Mouse (Mus musculus) kidney, adult 2 months (tissue): ENCODE results near the gene Sap30bp. TPM values are rescaled to one million over a fixed set of nuclear protein-coding genes. Genes with fewer than 3 reads are reported as not detected.

Source experiments
- DNase-seq: peaks from one replicate; pipeline ENCODE4 v3.0.0; 2021
- H3K27ac ChIP-seq: fragments of 200-500 bp; 2 replicates; pipeline ENCODE4 v1.5.1; 2012; ENCODE audit warnings: low read depth, low read length, control low read depth, inconsistent platforms; ENCODE audit not compliant: insufficient read depth
- H3K27me3 ChIP-seq: fragments of 200-500 bp; replicated peaks from 2 replicates; pipeline ENCODE4 v1.6.1; 2012; ENCODE audit warnings: mild to moderate bottlenecking, moderate library complexity, low read length, inconsistent platforms; ENCODE audit not compliant: control insufficient read depth, insufficient read depth
- H3K36me3 ChIP-seq: fragments of 200-500 bp; 2 replicates; pipeline ENCODE4 v1.6.1; 2012; ENCODE audit warnings: mild to moderate bottlenecking, moderate library complexity, low read length, inconsistent platforms; ENCODE audit not compliant: control insufficient read depth, insufficient read depth
- H3K4me1 ChIP-seq: fragments of 200-500 bp; 2 replicates; pipeline ENCODE4 v1.6.1; 2011; ENCODE audit warnings: low read length; ENCODE audit not compliant: control insufficient read depth, insufficient read depth
- H3K4me3 ChIP-seq: fragments of 200-500 bp; 2 replicates; pipeline ENCODE4 v1.5.1; 2011; ENCODE audit warnings: mild to moderate bottlenecking, low read depth, low read length, control low read depth; ENCODE audit not compliant: insufficient read depth
- CTCF ChIP-seq: fragments of 200-500 bp; conservative IDR thresholded peaks from 2 replicates; pipeline ENCODE4 v1.5.1; 2011; ENCODE audit warnings: low read depth, mild to moderate bottlenecking, control low read depth, low read length, moderate library complexity, mixed read lengths; ENCODE audit not compliant: insufficient read depth, insufficient read length
- POLR2A ChIP-seq: fragments of 200-500 bp; IDR thresholded peaks from one replicate; pipeline ENCODE4 v1.6.1; 2011; ENCODE audit warnings: low read depth, low read length, control low read depth
- WGBS: fragments of 180-500 bp; shearing (Covaris S2); methylation state at CpG from one replicate; pipeline ENCODE4 v1.1.7; 2018; 5-methylcytosine and 5-hydroxymethylcytosine counted together
- polyA plus RNA-seq: library from polyadenylated mRNA; depleted of rRNA; stranded (reverse); fragments of >200 nt; gene quantifications from 2 replicates; pipeline ENCODE4 v1.2.3, GENCODE M21; 2012

The Sap30bp gene
- polyA plus RNA-seq, 1 experiment: 20.5 TPM

GRCm38 (mm10) chr11:115921986-115922385 lies 11.1 kb upstream of the Sap30bp start:
- H3K4me3 ChIP-seq: no peak overlapping the region
- 100% methylated on average over 1 of the region's 1 CpGs for WGBS
- H3K27me3 ChIP-seq: no peaks in the 10 kb centered on the region
- no peaks in the 10 kb centered on the region for H3K36me3 ChIP-seq
- TF ChIP-seq POLR2A (no peak), CTCF (no peak)
- H3K4me1 ChIP-seq: no peaks in the 10 kb centered on the region
- no peak for DNase-seq
- H3K27ac ChIP-seq: no peak overlapping the region

GRCm38 (mm10) chr11:115929031-115929430 lies 4.1 kb upstream of the Sap30bp start:
- no peak for DNase-seq
- WGBS: 94% methylated on average over 8 of the region's 8 CpGs
- Histone ChIP-seq H3K4me1 (no peaks in the 10 kb centered on the region; the same call in 1 of the 2 replicates), H3K27me3 (no peaks in the 10 kb centered on the region), H3K4me3 (no peak overlapping the region), H3K27ac (no peak overlapping the region), H3K36me3 (no peaks in the 10 kb centered on the region)
- TF ChIP-seq CTCF (no peak), POLR2A (no peak)

GRCm38 (mm10) chr11:115929818-115930217 lies 3.3 kb upstream of the Sap30bp start:
- H3K36me3 ChIP-seq: no peaks in the 10 kb centered on the region
- DNase-seq: no peak
- TF ChIP-seq POLR2A (no peak), CTCF (no peak)
- H3K4me3 ChIP-seq: no peak overlapping the region
- no peak overlapping the region for H3K27ac ChIP-seq
- H3K4me1 ChIP-seq: peaks cover 2% of the 10 kb centered on the region; the same call in 1 of the 2 replicates
- 69% methylated on average over 3 of the region's 3 CpGs for WGBS
- H3K27me3 ChIP-seq: no peaks in the 10 kb centered on the region

GRCm38 (mm10) chr11:115931235-115931634 lies 1.8 kb upstream of the Sap30bp start:
- TF ChIP-seq POLR2A (no peak), CTCF (no peak)
- WGBS: 64% methylated on average over 3 of the region's 3 CpGs
- Histone ChIP-seq H3K27me3 (no peaks in the 10 kb centered on the region), H3K4me1 (peaks cover 2% of the 10 kb centered on the region; the same call in 1 of the 2 replicates), H3K4me3 (no peak overlapping the region), H3K27ac (no peak overlapping the region), H3K36me3 (no peaks in the 10 kb centered on the region)
- no peak for DNase-seq

- H3K27ac ChIP-seq: no peak overlapping the region
- H3K4me3 ChIP-seq: peak overlapping the region; percentile 87
- no peaks in the 10 kb centered on the region for H3K36me3 ChIP-seq
- no peak for DNase-seq
- no peak for TF ChIP-seq POLR2A
- no peak for TF ChIP-seq CTCF
- under 1% methylated on average over 16 of the region's 16 CpGs for WGBS
- no peaks in the 10 kb centered on the region for H3K27me3 ChIP-seq
- H3K4me1 ChIP-seq: peaks cover 2% of the 10 kb centered on the region; the same call in 1 of the 2 replicates
Measured at GRCm38 (mm10) chr11:115933747-115934110, 647 bp downstream of the Sap30bp start.

GRCm38 (mm10) chr11:115939690-115940329 lies 6.7 kb downstream of the Sap30bp start:
- peak; percentile 73 for DNase-seq
- 37% methylated on average over 6 of the region's 6 CpGs for WGBS
- Histone ChIP-seq H3K4me1 (no peaks in the 10 kb centered on the region), H3K27ac (no peak overlapping the region), H3K4me3 (no peak overlapping the region), H3K27me3 (no peaks in the 10 kb centered on the region), H3K36me3 (no peaks in the 10 kb centered on the region; the same call in none of the 2 replicates)
- TF ChIP-seq CTCF: peak; percentile 47
- TF ChIP-seq POLR2A: no peak

- Histone ChIP-seq H3K4me1 (0 out of 2 replicates have a peak, but pooled peaks cover 2% of the 10 kb centered on the region), H3K4me3 (no peak overlapping the region), H3K36me3 (no peaks in the 10 kb centered on the region; the same call in none of the 2 replicates), H3K27ac (no peak overlapping the region), H3K27me3 (no peaks in the 10 kb centered on the region)
- 73% methylated on average over 7 of the region's 7 CpGs for WGBS
- DNase-seq: no peak
- no peak for TF ChIP-seq POLR2A
- TF ChIP-seq CTCF: peak; percentile 30; the same call in 1 of the 2 replicates
Measured at GRCm38 (mm10) chr11:115941980-115942379, 8.9 kb downstream of the Sap30bp start.
